Mouse (Mus musculus): ENCODE data around the gene 1300017J02Rik.
"Not testable (repeated sequence)": the region's sequence is repeated elsewhere in the genome, so short reads cannot be mapped to it uniquely, and the experiment has no call there.

1300017J02Rik gene

DNA sequence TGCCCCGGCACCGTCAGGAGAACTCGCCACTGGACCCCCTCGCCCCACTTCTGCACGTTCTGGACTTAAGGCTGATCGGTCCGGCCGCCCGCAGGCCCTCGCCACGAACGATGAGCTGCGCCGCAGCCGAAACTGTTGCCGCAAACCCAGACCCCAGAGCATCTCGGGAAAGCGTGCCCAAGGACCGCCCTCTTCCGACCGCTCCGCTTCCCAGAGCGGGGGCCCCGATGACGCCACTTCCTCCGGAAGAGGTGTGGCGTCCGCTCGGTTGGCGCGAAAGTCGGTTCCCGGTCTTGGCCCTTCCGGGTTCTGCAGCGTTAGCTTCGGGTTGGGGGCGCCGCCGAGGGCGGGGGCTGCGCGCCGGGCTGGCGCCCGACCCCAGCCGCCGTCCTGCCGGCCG lies at the start of gene 1300017J02Rik, which contains the start of gene Topbp1:
Gene 1300017J02Rik, minus strand, starts transcription at position 156 of the 400 bp plus-strand sequence.
Gene Topbp1, plus strand, starts transcription at position 289 of the 400 bp plus-strand sequence.
- DNase-seq (ENCODE audit: extremely low spot score) = peak; percentile 94

DNA sequence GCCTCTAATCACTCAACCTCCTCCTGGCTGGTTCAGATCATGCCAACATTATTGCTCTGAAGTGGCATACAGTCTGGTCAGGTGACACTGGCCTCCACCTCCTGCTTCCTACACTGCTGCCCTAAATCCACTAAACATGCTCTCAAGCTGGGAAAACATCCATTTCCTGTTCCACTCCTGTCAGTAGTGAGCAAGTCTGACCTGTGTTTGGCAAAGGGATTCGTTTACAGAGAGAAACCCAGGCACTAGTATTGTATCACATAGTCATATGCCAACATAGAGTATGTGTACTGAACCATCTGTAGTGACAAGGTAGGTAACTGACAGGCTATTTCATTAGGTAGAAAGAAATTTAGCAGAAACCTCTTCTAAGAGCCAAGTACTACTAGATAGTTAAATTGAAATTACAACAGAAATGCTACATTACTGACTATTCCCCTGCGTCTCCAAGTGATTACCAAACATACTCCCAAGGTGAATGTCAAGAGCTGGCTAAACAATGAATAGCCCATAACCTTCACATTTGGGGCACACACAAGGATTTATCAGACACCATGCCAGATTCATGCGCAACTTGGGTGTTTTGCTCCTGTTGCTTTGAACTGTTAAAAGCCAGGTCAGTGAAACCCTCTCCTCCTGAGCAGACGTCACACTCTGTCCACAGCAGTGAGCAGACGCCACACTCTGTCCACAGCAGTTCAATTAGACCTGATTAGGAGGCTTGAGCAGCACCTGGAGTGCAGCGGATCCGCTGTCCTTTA lies 48.8 kb upstream of the 1300017J02Rik start:
- DNase-seq (ENCODE audit: extremely low spot score) = not testable (repeated sequence)

DNA sequence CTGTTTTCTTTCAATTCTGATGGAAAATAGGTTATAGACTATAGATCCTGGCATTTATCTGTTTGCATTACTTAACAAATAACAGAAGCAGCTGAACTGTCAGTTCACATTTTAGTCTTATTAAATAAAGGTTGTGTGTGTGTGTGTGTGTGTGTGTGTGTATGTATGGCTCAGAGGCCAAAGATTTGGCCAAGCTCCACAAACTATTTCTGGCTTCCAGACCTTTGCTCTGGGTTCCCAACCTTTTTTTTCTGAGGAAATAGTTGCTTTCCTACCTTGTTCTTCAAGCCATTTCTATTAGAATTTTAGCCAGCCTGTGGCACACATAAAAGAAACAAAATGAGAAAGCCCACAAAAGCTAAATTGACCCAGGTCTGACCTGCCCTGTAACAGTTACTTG lies 43.9 kb upstream of the 1300017J02Rik start:
- no peak for DNase-seq (ENCODE audit: extremely low spot score)

DNA sequence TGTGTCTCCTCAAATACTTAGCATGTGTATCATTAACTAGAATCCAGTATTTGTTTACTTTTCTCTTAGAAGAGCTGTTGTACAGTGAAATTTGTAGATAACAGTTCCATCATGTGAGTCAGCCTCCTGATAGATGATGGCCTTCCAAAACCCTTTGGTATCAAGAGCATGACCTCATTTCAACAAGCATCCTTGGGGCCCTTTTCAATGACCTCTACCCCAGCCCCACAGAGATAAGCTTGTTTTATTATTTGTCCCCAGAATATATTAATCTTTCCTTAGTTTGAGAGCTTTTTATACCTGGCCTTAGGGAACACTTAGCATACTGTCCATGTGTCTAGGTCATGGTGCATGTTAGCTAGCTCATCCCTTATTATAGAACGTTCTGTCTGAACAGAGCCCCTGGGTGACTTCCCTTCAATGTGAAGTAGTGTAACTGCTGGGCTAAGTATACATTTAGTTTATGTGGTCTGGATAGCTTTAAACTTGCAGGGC lies 43.2 kb upstream of the 1300017J02Rik start:
- DNase-seq (ENCODE audit: extremely low spot score) = no peak

DNA sequence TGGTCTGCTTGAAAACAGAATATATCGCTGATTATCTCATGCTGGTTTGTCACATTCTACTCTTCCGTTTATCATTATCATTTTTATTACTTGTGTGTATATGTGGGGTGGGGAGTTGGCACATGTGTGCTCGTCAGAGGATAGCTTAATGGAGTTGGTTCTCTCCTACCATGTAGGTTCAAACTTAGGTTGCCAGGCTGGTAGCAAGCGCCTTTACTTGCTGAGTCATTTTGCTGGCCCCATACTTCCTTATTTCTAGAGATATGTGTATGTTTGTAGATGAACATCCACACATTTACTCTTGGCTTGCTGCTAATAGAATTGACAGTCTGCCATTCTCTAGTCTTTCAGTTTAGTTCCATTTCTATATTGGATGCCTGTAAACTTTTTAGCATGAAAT lies 42.2 kb upstream of the 1300017J02Rik start:
- no peak for DNase-seq (ENCODE audit: extremely low spot score)

DNA sequence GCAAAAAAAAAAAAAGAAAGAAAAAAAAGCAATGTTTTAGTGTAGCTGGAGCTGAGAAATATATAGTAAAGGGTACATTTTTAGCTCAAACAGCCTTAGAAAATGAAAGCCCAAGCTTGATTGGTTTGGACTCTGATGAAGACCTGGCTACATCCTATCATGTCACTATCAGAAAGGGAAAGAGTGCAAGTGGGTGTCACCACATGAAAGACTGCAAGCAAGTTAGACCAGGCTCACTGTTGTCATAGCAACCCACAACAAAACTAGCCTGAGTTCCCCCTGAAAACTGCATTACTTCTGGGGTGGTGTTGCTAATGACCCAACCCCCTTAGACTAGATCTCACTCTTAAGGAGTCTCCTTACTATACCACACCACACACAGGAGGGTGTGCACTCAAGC lies 32.0 kb upstream of the 1300017J02Rik start:
- DNase-seq (ENCODE audit: extremely low spot score) = no peak

DNA sequence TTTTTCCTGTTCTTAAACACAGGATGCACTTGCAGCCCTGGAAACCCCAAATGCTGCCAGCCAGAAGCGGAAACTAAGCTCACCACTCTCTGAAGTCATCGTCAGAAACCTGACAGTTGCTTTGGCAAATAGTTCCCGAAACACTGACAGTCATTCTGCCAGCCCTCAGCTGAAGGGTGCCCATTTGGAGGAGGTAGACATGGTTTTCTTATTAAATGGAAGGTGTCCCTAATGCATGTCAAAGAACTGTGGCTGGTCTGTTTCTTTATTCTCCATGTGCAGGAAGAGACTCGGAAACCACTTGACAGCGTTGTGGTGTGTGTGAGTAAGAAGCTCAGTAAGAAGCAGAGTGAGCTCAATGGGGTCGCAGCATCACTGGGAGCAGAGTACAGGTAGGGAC lies 27.8 kb upstream of the 1300017J02Rik start:
- DNase-seq (ENCODE audit: extremely low spot score) = no peak

DNA sequence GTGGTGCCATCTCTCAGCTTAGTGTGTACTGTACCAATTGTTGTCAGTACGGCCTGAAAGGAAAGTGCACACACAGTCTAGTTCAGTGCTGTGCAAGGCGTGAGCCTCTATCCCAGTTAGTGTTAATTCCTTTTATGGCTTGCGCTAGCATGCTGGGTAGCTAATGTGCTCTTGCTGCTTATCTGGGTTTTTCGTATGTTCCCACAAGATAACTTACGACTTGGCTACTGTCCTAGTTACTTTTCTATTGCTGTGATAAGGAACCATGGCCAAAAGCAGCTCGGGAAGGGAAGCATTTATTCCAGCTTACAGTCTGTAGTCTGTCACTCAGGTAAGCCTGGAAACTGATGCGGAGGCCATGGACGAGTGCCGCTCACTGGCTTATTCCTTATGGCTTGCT lies 21.6 kb upstream of the 1300017J02Rik start:
- DNase-seq (ENCODE audit: extremely low spot score) = no peak

DNA sequence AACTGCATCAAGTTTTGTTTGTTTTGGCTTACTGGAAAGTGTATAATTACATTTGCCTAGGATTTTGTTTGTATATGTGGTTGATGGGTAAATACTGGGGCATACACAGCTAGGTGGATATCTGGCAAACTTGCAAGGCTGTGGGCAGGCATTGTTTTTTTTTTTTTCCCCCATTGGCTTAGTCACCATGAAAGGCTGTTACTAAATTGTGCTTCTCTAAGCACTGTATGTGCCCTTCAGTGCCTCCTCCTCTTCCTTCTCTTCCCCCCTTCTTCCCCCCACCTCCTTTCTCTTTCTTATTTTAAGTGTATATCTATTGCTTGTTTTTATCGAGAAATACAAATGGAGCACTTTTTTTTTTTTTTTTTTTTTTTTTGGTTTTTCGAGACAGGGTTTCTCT lies 19.8 kb upstream of the 1300017J02Rik start:
- DNase-seq (ENCODE audit: extremely low spot score) = no peak

DNA sequence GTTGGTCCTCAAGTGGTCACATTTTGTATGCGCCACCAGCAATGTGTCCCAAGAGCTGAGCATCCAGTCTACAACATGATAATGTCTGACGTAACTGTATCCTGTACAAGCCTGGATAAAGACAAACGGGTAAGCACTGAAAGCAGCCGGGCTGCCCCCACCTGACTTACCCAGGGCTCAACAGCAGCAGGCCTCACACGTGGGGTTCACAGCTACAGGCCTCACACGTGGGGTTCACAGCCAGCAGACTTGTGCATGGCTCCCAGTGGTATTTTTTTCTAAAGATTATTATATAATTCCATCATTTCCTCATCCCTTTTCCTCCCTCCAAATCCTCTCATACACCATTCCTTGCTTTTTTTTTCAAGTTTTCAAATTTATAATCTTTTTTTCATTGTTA lies 5.0 kb upstream of the 1300017J02Rik start:
- no peak for DNase-seq (ENCODE audit: extremely low spot score)

DNA sequence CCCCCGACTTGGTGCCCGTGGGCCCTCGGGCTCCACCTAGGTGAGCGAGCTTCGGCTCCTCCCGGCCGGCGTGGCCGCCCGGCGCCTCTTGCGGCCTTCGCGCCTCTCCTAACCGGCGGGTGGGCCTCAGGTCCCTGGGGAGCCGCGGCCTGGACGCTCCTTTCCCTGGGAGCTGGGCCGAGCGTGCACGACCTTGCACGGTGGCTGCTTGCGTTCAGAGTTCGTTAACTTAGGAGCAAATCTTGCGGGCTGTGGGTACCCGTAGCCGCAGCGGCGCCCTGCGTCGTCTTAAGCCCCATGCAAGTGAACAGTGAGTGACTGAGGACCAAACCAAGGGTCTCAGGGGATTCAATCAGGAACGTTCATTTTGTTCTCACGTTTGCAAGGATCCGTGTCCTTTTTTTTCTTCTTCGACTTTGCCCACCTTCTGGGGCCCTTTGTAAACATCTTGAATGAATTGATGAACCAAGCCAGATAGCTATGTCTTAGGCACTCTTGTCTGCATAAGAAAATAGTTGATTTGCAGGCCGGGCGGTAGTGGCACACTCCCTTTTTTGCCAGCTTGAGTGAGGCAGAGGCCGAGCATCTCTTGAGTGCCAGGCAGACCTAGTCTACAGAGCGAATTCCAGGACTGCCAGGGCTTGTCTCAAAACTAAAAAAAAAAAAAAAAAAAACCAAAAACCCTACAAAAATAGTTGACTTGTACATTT lies 605 bp upstream of the 1300017J02Rik start:
- no peak for DNase-seq (ENCODE audit: extremely low spot score)

DNA sequence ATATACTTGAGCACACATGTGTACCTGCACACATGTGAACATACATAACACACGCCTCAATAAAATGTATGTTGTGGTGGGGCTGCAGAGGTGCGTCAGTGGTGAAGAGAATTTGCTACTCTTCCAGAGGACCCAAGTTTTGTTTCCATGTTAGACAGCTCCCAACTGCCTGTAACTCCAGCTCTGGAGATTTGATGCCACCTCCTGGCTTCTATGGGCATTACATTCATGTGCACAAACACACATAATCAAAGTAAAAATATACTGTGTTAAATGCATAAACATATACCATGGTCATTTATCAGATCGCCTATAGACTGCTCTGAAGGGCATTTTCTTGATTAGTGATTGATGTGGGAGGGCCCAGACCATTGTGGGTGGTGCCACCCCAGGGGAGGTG lies 2.2 kb downstream of the 1300017J02Rik start:
- peak; percentile 40 for DNase-seq (ENCODE audit: extremely low spot score)

DNA sequence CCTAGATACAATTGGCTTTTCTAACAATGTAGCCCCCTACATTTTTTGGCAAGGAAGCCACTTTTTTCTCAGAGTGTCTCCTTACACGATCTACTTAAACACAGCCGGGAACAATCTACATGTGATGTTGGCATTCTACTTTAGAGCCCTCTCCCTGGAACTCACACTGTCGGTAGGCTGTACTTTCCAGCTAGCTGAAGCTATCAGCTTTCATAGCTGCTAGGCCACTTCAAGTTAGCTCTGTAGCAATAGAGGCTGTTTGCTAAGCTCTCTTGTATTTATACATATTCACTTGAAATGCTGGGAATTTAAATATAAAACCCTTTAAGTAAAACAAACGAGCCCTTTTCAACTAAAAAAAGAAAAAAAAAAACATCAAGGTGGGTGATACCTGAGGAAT lies 2.6 kb downstream of the 1300017J02Rik start:
- no peak for DNase-seq (ENCODE audit: extremely low spot score)

DNA sequence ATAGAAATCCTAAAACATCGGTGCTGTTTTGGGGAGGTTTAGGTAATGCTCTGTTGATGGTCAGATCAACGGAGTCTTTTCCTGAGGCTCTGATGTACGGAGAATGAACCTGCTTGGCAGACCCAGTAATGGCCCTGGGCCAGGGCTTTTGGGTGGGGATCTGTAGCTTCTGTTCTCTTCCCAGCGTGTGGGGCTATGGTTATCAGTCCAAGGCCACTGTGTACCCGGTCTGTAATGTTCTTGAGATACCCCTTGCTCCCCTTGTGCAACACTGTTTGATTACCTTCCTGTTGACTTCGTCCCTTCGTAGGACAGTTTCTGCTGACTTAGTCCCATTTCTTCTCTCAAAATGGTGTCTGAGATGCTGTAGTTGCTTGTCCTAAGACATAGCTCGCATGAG lies 3.8 kb downstream of the 1300017J02Rik start:
- no peak for DNase-seq (ENCODE audit: extremely low spot score)

DNA sequence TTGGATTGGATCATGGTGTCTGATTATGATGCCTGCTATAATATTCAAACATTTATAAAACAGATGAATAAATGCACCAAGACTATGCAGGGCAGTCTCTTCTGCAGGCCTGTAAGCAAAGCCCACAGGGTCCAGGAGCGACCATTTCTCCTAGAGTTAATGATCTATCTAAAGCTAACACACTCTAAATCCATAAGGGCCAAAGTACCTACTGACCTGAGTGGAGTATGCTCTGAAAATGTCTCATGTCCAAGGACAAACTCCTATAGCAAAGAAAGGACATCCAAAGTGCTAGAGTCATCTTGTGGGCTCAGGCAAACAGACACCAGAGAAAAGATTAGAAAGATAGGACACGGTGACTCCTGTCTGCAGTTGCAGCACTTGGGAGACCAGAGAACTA lies 10.4 kb downstream of the 1300017J02Rik start:
- DNase-seq (ENCODE audit: extremely low spot score) = no peak

DNA sequence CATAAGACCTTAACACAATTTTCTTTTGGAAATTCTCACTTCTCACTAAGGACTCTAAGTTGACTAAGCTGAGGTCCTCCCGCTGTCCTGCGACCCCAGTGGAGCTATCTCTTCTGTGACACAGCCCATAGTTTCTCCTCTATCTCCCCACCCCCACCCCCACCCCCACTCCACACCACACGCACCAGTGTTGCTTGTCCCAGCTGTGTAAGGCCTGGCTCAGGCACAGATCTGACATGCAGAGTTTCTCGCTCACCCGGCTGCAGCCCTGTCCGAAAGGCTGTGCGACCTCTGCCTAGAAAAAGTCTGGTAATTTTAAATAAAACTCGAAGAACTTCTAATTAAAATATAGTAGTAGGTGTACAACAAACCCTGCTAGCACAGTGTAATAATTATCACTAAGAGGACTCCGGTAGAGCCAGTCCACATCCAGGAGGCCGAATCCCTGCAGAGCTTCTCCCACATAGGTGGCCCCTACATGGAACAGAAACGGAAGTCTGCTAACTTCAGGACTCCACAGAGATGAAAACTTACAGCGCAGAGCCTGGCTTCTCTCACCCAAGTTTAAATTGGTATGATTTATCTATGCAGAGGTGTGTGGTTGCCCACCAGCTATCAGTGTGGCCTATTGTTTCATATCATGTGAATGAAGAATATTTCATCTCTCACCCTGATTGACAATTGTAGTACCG lies 16.2 kb downstream of the 1300017J02Rik start:
- DNase-seq (ENCODE audit: extremely low spot score) = no peak

DNA sequence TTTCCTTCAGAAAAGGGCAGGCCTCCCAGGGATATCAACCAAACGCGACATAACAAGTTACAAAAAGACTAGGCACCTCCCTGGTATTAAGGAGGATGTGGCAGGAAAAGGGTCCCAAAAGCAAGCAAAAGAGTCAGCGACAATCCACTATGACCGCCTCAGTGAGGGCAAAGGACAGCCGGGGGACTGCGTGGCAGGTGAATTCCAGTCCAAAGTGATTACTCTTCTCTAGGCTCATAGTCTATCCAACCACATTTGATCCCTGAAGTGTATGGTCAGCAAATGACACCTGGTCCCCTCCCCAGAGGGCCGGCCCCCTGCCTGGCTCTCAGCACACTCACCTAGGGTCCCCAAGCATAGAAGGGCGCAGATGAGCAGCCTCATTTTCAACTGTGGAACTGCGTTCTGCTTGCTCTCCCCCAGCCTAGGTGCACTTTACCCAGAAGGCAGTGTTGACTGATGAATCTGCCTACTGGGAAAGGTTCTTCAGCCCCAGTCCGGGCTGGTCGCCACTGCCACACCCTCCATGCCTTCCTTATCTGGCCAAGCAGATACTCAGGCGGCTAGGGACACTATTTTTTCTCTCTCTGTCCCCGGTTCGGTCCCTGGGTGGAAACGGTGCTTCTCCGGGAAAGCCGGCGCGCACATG lies 16.9 kb downstream of the 1300017J02Rik start:
- DNase-seq (ENCODE audit: extremely low spot score) = no peak

DNA sequence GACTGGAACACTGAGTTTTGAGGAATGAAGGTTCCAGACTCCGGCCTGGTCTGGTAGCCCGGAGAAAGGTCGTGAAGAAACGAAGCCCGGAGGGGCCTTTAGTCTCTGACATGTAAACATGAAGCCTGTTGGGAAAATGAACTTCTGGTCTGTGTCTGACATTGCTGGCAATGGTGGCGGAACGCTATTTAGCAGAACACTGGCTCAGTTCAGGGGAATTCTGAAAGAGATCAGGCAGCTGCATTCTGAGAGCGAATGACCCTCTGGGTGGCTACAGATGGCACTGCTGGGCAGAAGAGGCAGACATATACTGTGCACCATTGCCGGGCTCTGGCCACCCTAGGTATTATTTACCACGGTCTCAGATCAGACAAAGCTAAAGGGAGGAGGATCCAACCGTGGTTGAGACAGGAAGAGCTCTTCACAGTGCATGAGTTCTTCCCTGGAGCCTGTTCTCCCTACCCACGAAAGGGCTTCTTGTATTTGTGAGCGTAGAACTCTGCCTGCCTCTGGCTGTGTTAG lies 17.9 kb downstream of the 1300017J02Rik start:
- no peak for DNase-seq (ENCODE audit: extremely low spot score)

DNA sequence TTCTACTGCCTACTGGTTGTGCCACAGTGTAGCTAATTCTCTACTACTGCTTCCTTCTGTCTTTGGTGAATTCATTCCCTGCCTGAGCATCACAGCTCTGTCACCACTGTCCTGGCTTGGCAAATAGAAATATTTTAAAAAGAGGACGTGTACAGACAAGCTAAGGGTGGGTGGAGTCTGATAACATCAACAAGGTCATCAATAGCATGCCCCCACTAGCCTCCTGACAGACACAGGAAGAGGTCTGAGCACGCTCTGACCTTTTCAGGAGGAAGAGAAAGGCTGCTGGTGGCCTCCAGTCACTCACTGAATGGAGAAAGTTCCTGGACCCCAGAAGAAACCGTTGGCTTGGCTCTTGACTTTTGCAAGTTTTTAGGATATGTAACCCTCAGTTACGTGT lies 18.5 kb downstream of the 1300017J02Rik start:
- DNase-seq (ENCODE audit: extremely low spot score) = no peak

DNA sequence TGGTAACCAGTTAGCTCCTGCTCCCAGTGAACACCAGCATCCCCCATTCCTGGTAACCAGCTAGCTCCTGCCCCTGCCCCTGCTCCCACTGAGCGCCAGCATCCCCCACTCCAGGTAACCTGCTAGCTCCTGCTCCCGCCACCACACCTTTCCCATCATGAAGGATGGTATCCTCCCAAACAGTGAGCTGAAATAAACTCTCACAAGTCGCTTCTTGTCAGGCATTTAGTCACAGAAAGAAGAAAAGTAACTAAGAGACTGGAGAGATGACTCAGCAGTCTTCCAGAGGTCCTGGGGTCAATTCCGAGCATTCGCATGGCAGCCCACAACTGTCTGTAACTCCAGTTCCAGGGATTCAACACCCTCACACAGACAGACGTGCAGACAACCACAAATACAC lies 28.0 kb downstream of the 1300017J02Rik start:
- DNase-seq (ENCODE audit: extremely low spot score) = no peak

DNA sequence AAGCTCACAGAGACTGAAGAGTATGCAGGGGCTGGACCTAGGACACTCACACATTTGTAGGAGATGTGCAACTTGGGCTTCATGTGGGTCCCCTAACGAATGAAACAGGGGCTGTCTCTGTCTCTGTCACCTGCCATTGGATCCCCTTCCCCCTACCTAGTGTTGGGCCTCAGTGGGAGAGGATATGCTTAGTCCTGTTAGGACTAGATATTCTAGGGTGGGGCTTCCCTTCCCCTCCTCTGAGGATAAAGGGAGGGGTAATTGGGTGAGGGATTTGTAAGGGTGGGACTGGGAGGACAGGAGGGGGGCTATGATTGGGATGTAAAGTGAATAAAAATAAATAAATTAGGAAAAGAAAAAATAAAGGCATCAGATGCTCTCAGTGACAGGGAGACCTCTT lies 29.2 kb downstream of the 1300017J02Rik start:
- DNase-seq (ENCODE audit: extremely low spot score) = no peak

DNA sequence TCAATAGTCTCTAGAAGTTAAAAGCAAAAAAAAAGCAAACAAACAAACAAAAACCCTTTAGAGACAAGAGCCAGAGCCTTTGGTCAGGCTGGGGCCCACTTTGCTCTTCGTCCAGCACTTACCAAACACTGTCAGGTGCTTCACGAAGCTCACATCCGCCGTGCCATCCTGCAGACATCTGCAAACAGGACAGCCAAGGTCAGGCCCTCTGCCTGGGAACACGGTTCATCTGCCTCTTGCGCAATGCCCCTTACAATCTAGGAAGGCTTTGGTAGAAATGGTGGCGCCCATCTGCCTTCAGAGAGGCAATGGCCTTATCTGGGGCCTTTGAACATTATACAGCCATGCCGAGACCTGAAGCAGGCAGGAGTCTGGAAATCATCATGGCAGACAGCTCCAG lies 30.1 kb downstream of the 1300017J02Rik start:
- DNase-seq (ENCODE audit: extremely low spot score) = no peak

Measured in embryo, embryonic 9.5 days (tissue).